Mouse (Mus musculus): ENCODE results near the gene Hdac9.

Hdac9 gene

DNA sequence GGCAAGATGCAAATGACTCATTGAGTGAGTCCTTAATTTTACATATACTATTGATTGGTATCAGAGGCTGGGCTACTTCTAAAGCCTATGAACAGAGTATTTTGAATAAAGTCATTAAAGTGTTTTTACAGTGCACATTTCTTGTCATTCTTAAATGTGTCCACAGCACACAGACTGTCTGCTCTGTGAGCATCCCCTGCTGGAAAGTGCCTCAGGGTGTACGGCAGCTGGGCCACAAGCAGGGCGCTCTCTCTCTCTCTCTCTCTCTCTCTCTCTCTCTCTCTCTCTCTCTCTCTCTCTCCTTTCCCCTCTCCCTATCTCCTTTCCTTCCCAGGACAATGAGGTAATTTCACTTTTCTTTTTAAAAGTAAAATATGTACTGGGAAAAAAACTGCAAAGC is 569.4 kb downstream of the Hdac9 start:
- no peak for DNase-seq (ENCODE audit: low spot score in 2 of 2)

DNA sequence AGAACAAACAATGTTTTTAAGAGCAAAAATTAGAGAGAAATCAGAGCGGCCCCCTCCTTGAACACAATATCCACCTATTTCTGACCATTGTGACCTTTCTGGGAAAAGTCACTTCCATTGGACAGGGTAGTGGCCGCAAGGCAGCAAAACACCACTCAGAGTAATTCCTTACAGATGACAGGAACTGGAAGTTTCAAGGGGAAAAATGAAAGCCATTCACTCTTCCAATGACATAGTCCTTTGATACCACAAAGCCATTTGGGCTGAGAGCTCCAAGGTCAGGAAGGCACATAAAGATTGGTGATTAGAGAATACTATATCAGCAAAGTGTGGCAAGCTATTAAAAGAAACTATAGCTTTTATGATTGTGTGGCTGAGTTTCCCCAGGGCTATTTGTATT is 574.1 kb downstream of the Hdac9 start:
- DNase-seq (ENCODE audit: low spot score in 2 of 2) = no peak

DNA sequence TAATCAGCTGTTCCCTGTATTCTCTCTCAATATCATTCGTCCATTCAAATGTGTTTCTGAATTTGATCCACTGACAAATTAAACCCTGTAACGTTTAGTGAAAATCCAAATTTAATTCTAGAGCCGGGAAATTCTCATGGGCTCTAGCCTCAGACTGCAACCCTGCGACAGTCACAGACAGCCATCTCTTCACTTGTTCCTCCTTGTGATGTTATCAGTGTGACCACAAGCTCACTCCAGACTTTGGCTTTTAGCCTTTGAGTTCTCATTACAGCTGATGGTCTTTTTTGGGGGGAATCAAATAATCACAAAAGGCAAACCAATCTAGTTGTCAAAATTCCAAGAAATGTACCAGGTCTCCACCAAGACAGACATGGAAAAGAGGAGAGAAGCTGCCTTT is 578.0 kb downstream of the Hdac9 start:
- DNase-seq (ENCODE audit: low spot score in 2 of 2) = no peak

- DNase-seq (ENCODE audit: low spot score in 2 of 2) = peak; percentile 7 to 16
Observed at GRCm38 (mm10) chr12:34334455-34335084, 582.3 kb downstream of the Hdac9 start.

DNA sequence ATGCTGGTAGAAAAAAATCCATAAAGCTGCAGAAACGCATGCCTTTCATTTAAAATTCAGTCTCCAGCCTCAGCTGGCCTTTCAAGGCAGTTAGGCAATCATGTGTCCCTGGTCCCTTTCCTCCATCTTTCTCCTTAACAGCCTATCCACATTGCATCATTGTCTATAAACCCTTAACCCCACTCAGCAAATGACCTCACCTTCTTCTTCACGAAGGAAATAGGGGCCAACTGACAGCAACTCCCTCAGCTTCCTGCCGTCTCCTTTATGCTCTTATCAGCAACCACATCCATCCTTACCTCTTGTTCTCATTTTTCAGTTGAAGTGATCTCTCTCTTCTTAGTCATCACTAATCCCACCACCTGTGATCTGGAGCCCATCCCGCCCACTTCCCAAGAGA is 584.0 kb downstream of the Hdac9 start:
- no peak for DNase-seq (ENCODE audit: low spot score in 2 of 2)

GRCm38 (mm10) chr12:34327111-34327510 is 589.8 kb downstream of the Hdac9 start:
- no peak for DNase-seq (ENCODE audit: low spot score in 2 of 2)

GRCm38 (mm10) chr12:34312113-34312719 is 604.7 kb downstream of the Hdac9 start:
- no peak for DNase-seq (ENCODE audit: low spot score in 2 of 2)

- DNase-seq (ENCODE audit: low spot score in 2 of 2) = no peak
Observed at GRCm38 (mm10) chr12:34305453-34305852, 611.4 kb downstream of the Hdac9 start.

- no peak for DNase-seq (ENCODE audit: low spot score in 2 of 2)
Observed at GRCm38 (mm10) chr12:34292346-34292745, 624.5 kb downstream of the Hdac9 start.

GRCm38 (mm10) chr12:34287218-34287617 is 629.7 kb downstream of the Hdac9 start:
- DNase-seq (ENCODE audit: low spot score in 2 of 2) = no peak

DNA sequence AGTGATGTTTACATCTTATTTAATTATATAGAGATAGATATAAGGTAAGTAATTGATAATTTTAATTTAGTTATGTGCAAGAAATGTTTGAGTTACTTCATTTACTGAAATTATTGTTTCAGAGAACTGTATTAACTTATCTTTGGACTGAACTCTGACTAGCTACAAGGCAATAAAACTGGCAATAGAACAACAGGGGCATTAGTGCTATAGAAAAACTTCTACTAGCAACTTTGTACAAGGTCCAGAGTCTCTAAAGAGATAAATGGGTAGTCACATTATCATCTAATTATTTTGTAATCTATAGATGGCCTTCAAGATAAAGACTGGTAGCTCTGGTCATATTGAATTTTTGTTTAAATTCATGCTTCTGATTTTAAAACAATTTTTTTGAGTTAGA is 632.0 kb downstream of the Hdac9 start:
- DNase-seq (ENCODE audit: low spot score in 2 of 2) = no peak

DNA sequence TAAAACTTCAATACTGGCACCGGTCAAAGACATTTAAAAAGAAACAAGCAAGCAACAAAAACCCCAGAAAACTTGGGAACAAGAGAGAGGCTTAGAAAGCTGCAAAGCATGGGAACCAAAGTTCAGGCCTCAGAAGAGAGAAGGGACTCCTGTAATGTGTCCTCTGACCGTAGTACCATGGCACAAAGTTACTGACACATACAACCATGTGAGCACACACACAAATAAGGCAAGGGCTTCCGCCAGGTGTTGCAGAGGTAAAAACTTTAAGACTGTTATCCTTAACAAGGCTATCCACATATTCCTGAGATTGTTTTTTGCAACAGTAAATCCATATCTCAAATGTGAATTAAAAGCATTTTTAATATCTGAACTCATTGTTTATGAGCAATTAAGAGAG is 632.5 kb downstream of the Hdac9 start:
- DNase-seq (ENCODE audit: low spot score in 2 of 2) = no peak

DNA sequence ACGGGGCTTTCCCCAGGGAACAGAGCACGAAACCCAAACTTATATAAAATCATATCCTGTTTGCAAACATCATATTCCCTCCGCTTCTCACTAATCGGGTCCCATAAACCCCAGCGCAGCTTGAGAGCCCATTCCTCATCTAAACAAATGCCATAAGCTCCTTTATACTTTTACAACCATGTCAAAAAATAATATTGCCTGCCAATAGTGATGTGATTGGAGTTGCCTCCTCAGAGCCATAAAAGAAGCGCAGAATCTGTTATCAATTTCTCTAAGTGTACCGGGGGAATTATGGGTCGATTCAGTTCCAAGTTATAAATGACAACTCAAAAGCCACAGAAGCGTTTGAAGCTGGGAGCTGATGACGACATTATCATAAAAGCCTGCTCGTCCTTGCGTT is 638.1 kb downstream of the Hdac9 start:
- no peak for DNase-seq (ENCODE audit: low spot score in 2 of 2)

DNA sequence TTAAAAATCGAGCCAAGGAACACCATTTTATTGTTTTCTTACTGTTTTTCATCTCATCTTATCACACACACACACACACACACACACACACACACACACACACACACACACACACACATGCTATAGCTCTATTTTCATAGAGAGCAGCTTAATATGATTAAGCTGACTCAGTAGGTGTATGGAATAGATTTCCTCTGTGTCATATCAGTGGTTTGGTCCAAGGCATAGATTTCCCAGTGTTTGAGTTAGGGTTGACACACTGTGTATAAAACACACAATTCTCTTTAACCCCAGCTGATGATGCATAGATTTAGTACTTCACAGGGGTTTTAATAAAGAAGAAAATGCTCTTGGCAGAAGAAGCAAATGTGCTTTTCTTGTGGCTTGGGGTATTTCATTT is 643.1 kb downstream of the Hdac9 start:
- DNase-seq (ENCODE audit: low spot score in 2 of 2) = no peak

GRCm38 (mm10) chr12:34270096-34270495 is 646.8 kb downstream of the Hdac9 start:
- DNase-seq (ENCODE audit: low spot score in 2 of 2) = no peak

GRCm38 (mm10) chr12:34269472-34270040 is 647.3 kb downstream of the Hdac9 start:
- DNase-seq (ENCODE audit: low spot score in 2 of 2) = no peak

DNA sequence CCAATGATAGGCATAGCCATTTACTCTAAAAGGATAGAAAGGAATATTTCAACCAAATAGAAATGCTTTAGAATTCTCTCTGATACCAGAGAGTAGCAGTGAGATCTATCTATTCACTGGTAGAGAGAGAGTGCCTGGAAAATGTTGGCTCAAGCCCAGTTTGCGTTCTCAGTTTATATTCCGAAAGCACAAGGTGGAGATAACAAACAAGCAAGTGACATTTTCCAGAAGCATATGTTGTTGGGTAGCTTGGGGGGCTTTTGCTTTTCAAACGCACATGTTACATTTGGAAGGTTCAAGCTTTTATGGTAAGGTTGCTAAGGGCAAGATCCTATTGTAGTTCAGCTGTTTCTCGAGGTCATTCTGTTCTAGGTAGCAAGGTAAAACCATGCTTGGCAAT is 657.2 kb downstream of the Hdac9 start:
- DNase-seq (ENCODE audit: low spot score in 2 of 2) = no peak

GRCm38 (mm10) chr12:34249160-34249559 is 667.7 kb downstream of the Hdac9 start:
- DNase-seq (ENCODE audit: low spot score in 2 of 2) = no peak

DNA sequence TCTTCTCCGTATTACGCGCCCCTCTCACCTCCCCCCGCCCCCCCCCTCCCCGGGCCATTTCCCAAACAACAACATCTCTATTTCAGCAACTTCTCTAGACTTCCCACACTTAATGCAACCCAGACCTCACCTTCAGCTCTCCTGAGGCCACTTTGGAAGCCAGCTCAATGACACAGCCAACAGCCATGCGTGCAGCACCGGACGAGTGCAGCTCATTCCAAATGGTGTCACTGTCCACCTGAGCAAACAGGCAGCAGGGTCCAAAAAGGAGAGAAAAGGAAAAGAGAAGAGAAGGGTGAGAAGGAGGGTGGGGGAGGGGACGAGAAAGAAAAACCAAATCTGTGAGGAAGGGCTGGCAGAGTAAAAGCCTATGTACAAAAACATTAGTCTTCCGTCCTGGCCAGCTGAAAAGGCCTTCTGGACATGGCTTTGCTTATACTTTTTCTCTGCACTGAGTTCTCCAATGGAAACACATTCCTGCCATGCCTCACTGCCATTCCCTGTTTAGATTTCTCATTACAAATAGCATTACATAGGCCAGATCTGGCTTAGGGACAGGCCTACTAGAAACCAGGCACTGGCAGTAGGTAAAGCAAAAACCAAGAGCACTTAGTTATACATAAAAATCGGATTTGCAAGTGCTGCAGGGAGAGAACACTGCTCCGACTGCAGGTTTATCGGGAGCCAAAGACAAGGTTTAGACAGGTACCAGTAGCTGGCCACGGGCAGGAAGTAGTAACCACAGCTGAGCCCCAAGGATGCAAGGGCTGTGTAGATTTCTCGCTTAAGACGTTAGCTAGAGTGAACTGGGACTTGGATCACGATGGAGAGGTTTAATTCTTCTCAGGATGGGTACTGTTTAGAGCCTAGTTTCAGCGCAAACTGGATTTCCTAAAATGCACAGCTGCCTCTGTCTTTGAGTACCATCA is 668.4 kb downstream of the Hdac9 start:
- no peak for DNase-seq (ENCODE audit: low spot score in 2 of 2)

DNA sequence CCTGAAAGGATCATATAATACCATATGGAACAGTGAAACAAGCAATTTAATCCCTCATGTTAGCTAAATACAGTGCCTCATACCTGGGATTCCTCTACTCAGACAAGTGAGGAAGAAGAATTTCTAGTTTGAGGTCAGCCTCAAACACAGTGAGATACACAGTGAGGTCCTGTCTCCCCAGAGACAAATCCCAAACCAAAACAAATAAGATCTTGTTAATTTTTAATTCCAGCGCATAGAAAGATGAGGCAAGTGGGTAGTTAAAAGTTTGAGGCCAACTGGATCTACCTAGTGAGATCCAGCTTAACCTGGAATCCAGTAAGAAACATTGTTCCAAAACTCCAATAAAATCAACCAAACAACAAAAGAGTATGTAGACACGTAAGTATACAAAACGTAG is 678.1 kb downstream of the Hdac9 start:
- DNase-seq (ENCODE audit: low spot score in 2 of 2) = no peak

DNA sequence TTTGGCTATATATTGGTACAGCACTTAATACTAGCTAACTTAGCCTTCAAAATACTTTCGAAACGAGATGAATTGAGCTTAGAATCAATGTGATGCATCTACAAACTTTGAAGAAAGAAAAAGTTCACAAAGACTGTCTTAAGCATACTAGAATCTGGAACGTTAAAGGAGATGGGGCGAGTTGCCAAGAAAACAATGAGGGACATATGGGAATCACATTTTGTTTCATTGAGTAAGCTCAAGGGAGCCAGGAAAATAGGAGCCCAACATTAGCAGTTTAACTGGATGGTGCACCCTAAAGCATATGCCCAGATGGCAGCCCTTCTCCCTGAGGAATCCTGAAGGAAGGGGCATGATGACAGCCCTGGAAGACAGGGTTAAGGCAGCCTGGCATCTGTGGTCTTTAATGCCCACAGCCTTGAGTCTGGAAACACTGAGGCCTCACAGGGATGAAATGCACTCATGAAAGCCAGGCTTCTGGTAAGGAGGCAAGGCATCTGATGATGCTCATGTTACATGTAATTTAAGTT is 685.2 kb downstream of the Hdac9 start:
- DNase-seq (ENCODE audit: low spot score in 2 of 2) = peak in 1 of 2 experiments; percentile 23

- DNase-seq (ENCODE audit: low spot score in 2 of 2) = no peak
Observed at GRCm38 (mm10) chr12:34224505-34224904, 692.4 kb downstream of the Hdac9 start.

Measured in frontal cortex, postnatal 36 days (tissue).